Mouse (Mus musculus): Measurements from ENCODE around the gene Krt78. TPM values are rescaled to one million over a fixed set of nuclear protein-coding genes. Genes with fewer than 3 reads are reported as not detected.
A peak's percentile ranks its signal among the peaks of the same experiment; 100 is the strongest.

The Krt78 gene
- total RNA-seq, 2 experiments from 2014 or later: not detected

DNA sequence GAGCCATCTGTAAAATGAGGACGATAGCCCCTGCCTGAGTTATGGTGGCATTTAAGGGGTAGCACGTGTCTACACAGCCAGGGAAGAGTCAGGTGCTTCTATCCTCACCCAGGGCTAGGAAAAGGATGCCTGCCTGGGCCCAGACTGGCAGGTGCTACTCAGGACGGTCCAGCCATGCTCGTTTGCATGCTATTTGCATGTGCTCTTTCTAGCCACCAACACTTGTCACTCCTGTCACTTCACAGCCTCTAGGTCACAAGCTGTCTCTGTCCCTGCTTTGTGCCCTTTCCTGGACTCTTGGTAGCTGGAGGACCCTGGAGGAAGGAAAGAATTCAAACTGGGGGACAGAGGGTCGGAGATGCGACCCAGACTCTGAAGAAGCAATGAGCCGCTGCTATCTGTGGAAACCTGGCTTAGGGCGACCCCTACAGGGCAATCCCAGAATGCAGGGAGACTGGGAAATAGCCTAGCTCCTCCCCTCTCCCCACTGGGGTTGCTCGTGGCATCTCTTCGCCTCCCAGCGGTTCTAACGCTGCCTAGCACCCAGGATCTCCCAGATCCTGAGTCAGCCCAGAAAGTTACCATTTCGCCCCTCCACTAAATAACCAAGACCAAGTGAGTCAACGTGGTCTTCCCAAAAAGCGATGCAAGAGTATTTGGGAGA is 19.5 kb upstream of the Krt78 start:
- ATAC-seq (ENCODE audit: poor library complexity, severe bottlenecking): peak; percentile 68

DNA sequence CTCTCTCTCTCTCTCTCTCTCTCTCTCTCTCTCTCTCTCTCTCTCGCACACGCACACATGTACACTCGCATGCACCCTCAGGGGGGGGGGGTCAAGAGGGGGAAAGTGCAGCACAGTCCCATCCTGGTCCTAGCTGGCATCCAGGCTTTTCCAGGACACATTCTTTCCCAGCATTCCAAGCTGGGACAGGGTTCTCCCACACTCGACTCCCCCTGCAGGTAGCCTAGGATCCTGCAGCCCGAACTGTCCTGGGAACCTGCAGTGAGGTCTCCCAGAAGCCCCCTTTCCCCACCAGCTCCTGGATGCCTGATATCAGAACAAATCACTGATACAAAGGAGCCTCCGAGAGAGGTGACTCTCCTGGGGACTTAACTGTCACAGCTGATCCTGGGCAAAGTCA is 16.4 kb upstream of the Krt78 start:
- no peak for ATAC-seq (ENCODE audit: poor library complexity, severe bottlenecking)

DNA sequence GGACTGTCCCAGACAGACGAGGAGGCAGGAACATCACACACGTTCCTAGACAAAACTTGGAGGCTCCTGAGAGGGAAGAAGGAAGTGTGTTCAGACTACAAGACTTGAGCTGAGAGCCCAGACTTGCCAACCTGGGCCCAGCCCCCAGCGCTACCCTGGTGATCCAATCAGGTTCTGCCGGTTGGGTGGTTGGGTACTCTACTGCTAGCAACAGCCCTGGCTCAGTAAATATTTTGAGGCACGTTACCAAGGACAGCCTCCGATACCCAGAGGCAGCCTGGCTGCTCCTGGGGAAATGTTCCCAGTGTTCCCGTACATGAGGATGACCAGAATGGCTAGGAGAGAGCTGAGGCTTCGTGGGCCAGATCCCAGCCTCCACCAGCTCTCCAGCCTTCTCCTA is 12.7 kb upstream of the Krt78 start:
- ATAC-seq (ENCODE audit: poor library complexity, severe bottlenecking): no peak

DNA sequence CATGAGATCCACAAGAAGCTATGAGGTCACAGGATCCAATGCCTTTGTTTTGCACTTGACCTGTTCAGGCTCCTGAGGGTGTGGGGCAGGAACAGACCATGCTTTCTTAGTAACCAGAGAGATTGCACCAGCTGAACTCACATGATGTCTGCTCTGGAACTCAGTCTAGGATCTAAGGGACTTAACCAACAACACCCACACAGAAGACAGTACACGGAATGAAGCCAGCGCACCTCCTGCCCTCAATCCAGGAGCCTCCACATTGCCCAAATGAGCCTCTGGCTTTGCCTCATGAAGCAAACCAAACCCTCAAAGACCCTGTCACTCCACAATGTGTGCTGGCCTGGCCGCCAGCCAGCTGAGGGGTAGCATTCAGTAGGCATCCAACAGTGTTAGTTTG is 4.8 kb upstream of the Krt78 start:
- ATAC-seq (ENCODE audit: poor library complexity, severe bottlenecking): no peak

DNA sequence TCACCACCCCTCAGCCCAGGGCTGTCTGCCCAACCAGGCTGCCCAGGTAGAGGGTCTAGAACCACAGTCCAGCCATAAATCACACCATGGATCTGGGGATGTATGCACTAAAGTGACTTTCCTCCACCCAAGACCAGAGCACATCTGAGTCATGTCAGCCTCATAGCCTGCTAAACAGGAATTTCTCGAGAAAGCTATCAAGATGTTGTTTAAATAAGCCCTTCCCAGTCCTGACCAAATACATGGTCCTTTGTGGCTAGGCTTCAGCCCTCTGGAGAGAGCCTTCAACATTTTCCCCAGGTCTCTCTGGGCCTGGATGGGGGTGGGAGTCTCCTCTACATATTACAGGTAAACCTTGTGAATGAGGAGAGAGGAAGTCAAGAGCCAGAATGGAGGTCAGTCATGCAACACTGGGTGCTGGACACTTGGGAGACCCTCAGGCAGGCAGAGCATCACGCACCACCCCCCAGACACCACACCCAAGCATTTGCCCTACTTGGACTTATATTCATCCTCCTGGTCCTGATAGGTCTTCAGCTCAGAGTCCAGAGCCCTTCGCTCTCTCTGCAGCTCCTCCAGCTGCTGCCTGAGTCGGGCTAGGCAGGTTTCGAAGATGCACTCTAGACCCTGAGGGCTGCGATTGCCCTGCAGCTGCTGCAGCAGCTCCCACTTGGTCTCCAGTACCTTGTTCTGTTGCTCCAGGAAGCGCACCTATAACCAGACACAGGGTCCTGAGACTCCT is 1.2 kb downstream of the Krt78 start:
- no peak for ATAC-seq (ENCODE audit: poor library complexity, severe bottlenecking)

DNA sequence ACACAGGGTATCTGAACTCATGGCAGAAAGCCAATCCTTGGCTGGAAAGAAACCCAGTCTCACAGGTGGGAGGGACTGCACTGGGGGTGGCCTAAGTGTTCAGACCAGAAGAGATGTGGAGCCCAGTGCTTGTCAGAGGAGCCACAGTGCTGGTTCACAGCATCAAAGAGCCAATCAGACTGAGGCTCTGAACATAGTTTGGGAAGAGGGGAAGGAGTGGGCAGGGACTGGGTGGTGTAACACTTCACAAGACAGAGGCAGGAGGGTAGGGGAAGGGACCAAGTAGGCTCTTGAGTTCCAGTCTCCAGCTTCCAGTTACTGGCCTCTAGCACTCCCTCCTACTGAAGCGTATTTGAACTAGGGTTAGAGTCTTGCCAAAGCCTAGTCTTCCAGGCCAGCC is 8.7 kb downstream of the Krt78 start:
- no peak for ATAC-seq (ENCODE audit: poor library complexity, severe bottlenecking)

DNA sequence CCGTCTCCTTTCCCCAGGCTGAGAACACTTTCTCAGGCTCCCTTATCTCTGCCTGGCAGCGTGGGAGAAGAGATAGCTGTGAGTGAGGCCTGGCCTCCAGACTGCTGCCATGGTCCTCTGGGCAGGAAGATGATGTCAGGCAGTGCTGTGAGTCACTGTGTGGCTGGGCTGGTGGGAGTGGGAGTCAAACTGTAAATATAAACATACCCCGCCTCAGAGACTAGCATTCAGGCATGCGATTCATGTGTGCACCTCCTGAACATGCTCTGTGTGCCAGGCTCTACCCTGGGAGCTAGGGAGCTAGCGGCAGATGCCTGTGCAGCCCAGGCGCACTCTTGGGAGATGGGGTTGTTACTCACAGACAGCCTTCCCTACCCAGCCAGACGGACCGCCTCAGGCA is 12.1 kb downstream of the Krt78 start:
- no peak for ATAC-seq (ENCODE audit: poor library complexity, severe bottlenecking)

DNA sequence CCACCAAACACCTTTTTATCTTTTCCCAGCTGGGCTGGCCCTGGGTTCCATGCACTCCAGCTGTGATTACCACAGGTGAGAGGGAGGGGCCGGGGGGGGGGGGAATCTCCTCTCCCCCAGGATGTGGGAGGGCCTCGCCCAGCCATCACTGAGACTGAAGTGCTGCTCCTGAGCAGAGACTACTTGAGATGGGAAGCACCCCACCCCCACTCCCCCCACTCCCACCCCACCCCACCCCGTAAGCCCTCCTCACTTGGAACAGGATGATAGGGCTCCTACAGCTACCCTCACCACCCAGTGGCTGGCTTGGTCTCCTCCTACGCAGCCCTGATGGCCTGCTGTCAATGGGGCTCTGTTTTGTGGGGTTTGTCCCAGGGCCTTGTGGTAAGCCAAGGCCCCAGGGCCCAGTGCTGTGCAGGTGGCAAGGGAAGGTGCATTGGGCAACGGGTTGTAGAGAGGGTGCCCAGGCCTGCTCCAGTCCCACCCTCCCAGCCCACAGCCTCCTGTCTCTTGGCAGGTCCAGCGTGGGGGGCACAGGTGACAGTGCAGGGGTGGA is 13.7 kb downstream of the Krt78 start, which contains the start of gene Krt79:
Gene Krt79, minus strand, starts transcription at position 51 of the 556 bp plus-strand sequence.
- no peak for ATAC-seq (ENCODE audit: poor library complexity, severe bottlenecking)

DNA sequence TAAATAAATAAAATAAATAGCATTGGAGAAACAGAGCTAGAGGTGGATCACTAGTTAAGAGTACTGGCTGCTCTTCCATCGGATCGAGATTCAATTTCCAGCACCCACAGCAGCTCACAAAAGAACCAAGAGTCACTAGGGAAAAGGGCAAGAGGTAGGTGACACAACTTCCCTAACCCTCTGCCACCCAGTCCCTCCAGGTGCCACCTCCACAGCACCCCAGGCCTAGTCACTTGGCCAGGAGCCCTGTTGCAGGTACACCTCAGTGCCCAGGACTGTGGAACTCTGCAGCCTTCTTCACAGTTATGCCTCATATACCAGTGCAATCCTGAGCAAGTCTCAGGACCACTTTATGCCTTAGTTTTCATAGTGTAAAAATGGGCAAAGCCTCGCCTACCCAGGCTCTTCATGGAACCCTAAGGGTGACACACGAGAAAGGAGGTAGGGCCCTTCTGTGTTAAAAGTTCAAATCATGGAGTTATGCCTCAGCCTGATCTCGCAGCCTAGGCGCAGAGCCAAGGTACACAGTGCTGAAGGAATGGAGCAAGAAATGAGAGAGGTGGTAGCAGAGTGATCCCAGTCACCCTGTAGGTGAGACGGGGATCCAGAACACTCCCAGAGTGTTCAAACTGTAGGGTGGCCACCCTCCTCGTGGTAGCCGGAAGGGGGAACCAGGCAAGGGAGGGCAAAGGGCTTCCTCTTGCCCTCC is 15.3 kb downstream of the Krt78 start:
- no peak for ATAC-seq (ENCODE audit: poor library complexity, severe bottlenecking)

DNA sequence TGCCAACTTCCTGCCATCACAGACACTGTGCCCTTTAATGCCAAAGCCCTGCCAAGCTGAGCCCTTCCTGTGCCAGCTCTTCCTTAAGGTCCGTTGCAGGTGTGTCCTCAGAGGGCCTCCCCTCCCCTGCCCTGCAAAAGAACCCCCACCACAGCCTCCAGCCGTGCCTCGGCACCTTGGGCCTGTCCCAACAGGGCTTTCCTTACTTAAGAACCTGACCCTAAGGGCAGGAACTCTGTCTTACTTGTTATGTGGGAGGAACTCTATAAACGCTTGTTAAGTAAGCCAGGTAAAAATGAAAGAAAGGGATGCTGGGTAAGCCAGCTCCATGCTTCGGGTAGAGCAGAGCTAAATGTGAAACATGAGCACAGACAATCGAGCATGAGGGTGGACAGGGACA is 21.1 kb downstream of the Krt78 start:
- no peak for ATAC-seq (ENCODE audit: poor library complexity, severe bottlenecking)

DNA sequence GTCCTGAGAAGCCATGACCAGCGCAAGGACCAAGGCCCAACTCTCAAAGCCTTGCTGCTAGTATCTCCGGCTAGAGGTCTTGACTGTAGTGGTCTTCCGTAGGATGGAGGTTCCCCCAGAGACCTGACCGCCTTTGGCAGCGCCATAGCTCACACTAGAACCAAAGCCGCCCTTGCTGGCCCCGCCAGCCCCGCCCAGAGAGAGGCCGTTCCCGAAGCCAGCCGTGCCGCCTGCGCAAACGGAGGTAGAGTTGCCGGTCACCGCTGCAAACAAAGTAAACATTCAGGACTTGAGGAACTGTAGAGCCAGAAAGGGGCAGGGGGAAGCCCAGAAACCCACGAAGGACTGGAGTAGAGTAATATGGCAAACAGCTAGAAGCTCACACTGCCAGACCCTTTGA is 24.4 kb downstream of the Krt78 start:
- ATAC-seq (ENCODE audit: poor library complexity, severe bottlenecking): no peak

DNA sequence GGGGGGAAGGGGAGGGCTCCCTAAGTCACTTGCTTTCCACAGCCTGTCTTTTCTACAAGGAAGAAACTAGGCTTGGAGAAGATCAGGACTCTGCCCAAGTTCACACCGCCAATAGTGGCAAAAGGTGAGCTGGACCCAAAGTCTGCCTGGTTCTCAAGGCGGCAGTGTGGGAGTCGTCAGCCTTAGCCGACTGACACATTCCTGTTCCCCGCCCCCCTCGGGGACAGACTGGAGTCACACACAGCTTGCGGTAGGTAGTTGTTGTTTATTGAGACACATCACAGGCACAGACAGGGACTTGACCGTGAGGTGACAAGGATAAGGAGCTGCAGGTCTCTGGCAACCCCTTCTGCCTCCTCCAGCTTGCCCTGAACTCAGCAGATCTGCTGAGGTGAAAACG is 25.0 kb downstream of the Krt78 start:
- no peak for ATAC-seq (ENCODE audit: poor library complexity, severe bottlenecking)

DNA sequence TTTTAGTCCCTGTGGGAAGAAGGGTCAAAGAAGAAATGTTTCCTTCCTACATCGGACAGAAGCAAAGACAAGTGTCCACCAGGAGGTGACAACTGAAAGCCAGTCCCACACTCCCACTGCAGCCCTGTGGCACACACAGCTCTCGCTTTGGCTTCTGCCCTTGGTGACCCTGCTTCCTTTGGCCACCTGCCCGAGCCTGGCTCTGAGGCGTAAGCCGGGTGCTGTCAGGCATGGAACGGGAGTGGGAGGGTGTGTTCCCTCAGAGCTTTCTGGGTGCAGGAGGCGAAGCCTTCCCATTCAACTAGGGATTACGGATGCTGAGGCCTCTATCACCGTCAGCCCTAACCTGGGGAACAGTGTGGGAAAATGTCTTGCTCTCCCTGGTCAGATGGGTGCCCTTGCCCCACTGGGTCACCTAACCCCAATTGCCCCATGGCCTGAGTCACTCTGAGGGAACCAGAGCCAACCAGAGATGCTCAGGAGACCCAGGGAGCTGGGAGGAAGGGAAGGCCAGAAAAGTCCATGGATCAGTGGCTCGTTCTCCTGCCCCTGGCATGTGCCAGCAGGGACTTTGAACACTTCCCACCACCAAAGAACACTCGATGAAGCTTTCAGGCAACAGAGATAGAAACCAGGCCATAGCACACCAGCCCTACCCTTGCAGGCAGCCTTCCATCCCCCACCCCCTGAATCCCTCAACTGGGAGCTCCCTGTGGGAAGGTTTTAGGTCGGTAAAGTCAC is 26.6 kb downstream of the Krt78 start:
- ATAC-seq (ENCODE audit: poor library complexity, severe bottlenecking): no peak

DNA sequence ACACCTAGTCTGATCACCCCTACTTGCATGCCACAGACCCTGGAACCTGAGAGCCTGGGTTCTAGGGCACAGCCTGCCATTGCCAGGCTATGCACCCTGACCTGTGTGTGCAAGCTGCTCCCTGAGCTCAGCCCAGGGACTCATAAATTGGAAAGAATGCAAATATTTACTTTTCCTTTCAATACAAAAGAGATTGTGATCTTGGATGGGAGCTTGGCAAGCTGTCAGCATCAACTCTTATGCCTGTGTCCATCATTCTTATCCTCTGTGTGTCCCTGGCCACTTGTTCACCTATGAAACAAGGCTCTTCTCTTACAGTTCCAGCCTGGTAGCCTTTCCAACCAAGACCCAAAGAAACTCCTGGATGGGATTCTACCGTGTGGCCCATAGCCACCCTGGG is 29.0 kb downstream of the Krt78 start:
- ATAC-seq (ENCODE audit: poor library complexity, severe bottlenecking): no peak

DNA sequence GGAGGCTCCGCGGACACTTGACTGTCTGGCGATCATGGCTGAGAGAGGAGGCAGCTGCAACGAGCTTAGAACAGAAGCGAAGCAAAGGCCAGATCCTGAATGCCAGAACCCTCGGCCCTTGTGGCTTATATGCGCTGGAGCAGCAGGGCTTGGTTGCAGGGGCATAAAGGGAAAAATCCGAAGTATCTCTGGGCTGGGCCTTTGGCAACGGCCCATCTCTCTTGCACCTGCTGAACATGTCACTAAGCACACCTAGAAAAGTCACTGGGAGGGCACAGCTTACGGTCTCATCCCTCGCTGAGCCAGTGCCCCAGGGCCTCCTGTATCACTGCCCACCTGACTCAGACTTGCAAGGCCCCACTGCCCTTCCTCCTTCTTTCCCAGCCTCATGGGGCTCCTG is 29.5 kb downstream of the Krt78 start, which contains the start of gene Krt4:
Gene Krt4, minus strand, starts transcription at position 101 of the 400 bp plus-strand sequence.
- no peak for ATAC-seq (ENCODE audit: poor library complexity, severe bottlenecking)

DNA sequence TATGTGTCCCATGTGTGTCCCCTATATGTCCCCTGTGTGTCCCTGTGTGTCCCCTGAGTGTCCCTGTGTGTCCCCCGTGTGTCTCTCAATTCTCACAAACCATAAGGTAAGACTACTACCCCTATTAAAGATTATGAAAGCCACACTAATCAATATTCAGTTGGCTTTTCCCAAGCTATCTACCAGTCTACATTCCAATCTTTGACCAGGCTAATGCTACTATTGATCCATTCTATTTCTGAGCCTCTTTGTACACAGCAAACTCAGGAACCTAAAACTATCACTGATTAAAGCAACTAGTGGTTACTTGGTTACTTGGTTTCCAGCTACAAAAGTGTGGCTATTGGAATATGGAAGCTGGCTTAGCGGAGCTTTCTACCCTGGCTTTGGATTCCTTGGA is 31.8 kb downstream of the Krt78 start:
- ATAC-seq (ENCODE audit: poor library complexity, severe bottlenecking): no peak

DNA sequence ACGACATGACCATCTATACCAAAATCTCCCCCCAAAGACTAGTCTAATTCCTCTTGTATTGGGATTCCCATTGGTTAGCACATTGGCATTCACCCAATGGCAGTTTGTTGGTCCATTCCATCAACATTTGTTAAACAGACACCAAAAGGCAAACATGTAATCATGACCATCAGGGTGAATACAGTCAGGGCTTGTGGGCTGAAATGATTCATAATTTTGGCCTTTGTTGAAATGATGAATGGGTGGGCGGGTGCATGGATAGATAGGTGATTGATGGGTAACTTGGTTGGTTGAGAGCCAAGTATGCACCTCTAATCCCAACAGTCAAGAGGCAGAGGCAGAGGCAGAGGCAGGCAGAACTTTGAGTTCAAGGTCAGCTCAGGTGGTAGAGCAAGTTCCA is 38.0 kb downstream of the Krt78 start:
- ATAC-seq (ENCODE audit: poor library complexity, severe bottlenecking): no peak

DNA sequence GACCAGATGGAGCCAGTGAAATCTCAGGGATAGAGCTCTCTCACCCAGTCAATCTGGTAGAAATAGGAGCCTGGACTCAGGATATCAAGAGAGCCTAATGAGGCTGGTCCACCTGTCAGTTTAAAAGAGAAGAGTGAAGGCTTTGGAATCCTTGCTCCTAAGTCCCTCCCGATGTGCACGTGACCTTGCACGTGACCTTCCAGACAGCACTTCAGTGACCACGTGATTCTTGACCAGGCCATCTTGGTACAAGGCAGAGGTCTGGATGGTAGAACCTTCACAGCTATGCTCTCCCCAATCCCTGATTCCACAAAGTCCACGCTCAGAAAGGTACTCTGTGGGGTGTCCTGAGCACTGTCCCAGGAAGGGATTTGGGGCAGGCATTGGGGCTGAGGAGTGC is 49.2 kb downstream of the Krt78 start:
- no peak for ATAC-seq (ENCODE audit: poor library complexity, severe bottlenecking)

DNA sequence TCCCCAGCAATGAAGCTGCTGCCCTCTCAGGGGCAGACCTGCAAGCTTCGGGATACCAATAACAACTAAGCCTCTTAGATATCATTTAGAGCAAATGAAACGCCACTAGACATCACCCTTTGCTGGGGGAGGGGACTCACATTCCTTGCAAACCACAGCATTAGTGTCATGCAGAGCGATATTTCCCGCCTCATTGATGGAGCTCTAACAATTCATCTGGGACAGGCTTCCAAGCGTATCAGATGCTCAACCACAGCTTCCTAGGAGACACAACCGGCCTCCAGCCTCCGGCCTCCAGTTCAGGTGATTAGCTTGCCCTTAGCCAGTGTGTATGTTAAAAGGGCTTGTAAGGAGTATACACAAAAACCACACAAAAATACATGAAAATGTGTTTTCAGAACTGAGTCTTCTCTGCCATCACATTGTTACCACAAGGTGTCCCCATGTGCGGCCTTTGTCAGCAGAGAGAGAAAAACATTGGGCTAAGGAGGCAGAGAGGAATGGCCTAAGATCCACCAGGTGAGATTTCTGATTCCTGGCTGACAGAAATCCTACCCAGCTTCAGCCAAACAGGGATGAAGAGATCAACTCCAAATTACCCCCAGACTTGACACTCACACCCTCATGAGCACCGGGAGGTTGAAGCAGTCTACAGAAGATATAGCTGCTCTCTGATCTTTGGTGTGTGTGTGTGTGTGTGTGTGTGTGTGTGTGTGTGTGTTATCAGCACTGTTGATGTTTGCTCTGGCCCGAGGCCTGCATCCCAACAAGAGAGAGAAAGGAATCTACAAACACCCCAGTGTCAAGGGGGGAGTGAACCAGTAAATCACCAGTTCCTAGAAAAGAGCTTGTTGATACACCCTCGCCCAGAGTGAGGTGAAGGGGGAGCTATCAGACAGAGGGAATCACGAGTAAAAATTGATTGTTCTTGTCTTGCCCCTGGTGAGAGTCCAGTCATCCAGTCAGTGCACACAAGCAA is 51.6 kb downstream of the Krt78 start:
- no peak for ATAC-seq (ENCODE audit: poor library complexity, severe bottlenecking)

Measured in megakaryocyte, adult 5-6 weeks (primary cell).